Mouse (Mus musculus) lung, postnatal 14 days (tissue): ENCODE data around the gene Zfp708.
A peak's percentile ranks its signal among the peaks of the same experiment; 100 is the strongest.
"Not testable (repeated sequence)": the region's sequence is repeated elsewhere in the genome, so short reads cannot be mapped to it uniquely, and the experiment has no call there.

Experiments used
- DNase-seq: peaks from one replicate; pipeline ENCODE4 v3.0.0; 2021

Zfp708 gene

DNA sequence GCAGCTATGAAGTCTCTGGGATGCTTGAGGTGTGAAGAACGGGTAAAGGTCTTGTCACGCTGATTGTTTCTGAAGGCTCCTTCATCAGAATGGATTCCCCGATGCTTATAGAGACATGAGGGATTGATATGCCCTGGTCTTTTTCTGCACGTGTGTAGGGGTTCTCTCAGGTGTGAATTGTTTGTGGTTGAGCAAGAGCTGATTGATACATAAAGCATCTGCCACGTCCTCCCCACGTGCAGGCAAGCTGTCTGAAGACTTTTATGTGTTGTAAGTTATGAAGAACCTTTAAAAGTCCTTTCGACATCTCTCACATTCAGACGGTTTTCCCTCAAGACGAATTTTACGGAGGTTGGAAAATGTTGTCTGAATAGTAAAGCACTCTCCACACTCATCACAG is at the start of gene Zfp708:
TSS of gene Zfp708 (minus strand) at position 101 of the 400 bp plus-strand sequence.
- DNase-seq: no peak

DNA sequence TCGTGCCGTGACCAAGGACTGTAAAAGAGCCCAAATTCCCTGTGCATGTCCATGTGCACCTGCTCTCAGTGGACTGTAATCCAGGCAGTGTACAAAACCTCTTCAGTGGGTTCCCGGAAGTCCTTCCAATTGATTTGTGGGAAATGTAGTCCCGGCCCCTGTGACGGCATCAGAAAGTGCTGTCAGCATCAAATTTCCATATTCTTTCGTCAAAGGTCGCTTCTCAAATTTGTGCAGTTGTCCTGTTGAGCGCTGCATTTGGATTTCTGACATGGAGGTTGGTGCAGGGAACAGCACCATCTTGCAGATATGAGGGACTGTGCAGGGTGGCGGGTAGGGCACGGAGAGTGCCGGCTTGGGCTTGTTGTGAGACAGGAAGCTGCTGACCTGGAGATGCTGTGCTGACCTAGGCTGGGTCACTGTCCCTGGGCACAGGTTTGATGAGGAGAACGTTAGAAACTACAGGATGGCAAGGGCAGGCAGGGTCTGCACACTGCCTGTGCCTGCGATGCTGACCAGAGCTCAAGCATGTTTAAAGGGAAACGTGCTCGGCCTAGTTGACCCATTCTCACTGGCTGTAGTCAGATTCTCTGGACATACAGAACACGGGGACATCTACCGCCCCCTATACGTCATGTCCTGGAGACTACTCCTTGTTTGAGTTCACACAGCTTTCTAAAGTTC is 30.4 kb upstream of the Zfp708 start:
- peak; percentile 78 for DNase-seq

DNA sequence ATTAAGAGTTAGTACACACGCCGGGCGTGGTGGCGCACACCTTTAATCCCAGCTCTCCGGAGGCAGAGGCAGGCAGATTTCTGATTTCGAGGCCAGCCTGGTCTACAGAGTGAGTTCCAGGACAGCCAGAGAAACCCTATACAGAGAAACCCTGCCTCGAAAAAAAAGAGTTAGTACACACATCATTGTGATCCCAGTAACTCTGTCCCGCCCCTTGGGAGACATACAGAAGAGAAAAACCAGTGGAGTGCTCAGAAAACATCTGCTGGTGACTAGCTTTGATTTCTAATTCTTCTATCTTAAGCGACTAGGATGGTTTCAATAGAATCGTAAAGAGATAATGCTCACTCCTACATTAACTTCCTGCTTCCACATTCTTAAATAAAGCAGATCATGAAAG is 29.7 kb upstream of the Zfp708 start:
- DNase-seq: not testable (repeated sequence)

DNA sequence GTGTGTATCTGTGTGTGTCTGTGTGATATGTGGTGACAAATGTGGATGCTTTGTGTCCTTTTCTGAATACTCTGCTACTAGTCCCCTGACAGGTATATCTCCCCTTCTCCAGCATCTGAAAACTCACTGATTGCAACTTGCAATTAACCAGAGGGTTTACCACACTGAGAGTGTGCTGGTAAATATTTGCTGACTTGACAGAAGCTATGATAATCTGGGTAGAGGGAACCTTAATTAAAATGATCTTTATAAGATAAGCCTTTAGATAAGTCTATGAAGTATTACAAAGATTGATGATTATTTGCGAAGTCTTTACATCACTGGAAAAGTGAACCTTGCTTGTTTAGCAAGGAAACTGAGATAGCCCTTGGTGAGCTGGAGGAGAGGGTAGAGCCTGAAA is 26.7 kb upstream of the Zfp708 start:
- no peak for DNase-seq

DNA sequence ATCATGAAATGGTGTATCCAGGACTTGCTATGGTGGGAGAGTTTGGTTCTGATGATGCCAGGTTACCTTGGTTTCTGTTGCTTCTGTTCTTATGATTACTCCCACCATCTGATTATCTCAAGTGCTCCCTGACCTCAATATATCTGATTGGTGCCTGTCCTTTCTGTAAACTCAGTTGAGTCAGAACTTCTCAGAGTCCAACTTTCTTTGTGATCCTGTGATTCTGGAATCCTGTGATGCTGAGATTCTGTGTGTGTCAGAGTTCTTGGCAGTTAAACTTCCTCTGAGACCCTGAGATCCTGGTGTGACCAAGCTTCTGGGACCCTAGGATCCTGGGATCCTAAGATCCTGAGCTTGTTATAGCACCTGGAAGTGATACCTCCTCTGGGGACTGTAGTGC is 23.6 kb upstream of the Zfp708 start, which contains the start of gene Zfp759:
TSS of gene Zfp759 (plus strand) at position 301 of the 400 bp plus-strand sequence.
- not testable (repeated sequence) for DNase-seq

DNA sequence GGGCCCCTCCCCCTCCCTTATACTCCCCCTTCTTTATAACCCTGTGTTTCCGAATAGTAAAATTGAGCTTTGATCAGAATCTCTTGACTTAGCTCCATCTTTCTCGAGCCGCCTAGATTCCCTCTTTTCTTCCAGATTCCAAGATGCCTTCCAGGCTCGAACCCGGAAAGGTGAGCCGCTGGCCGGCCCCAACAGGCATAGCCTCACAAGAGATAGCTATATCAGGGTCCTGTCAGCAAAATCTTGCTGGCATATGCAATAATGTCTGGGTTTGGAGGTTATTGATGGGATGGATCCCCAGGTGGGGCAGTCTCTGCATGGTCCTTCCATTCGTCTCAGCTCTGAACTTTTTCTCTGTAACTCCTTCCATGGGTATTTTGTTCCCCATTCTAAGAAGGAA is 18.4 kb upstream of the Zfp708 start, which contains the start of gene Rslcan18:
TSS of gene Rslcan18 (minus strand) at position 101 of the 400 bp plus-strand sequence.
- DNase-seq: not testable (repeated sequence)

DNA sequence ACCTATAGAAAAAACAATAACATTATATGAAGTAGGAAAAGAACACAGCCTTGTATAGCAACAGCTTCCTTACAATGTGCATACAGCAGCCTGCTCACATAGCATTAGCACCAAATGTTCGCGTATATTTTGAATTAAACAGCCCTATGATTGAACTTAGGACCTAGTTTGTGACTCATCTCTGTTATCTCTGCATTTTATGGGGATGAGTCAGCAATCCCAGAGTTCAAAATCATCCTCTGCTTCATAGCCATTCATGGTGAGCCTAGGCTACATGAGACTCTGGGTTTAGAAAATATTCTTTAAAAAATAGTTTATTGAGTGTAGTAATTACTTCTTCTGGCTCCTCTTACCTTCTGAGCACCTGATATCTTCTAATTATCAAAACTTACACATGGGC is 15.5 kb upstream of the Zfp708 start:
- no peak for DNase-seq

DNA sequence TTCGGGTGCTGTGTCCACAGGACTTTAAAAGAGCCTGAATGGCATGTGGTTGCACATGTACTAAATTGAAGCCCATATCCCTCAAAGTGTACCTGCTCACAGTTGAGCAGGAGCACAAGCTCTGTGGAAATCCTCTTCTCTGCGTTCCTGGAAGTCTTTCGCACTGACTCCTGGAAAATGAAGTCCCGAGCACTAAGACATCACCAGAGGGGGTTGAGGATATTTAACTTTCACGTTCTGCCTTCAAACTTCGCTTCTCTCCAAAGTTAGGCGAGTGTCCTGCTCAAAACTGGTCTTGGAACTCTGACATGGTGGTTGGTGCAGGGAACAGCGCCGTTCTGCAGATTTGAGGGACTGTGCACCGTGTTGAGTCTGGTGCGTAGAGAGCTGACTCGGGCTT is 14.3 kb upstream of the Zfp708 start:
- no peak for DNase-seq

DNA sequence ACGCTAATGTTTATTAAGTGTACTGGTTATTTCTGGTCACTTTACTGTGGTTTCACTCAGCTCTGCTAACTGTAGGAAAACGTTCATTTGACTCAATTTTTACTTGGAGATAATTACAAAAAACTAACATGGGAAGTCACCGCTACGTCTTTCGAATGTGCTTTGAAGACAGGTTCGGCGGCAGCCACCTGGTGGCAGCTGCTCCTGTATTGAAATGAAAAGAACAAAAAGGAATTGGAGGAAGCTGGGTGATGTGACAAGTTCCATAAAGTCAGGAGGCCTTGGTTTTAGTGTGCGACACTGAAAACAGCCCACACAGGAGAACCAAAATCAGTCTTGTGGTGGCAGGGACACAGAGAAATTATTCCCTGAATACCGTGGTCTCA is 11.0 kb upstream of the Zfp708 start:
- no peak for DNase-seq

DNA sequence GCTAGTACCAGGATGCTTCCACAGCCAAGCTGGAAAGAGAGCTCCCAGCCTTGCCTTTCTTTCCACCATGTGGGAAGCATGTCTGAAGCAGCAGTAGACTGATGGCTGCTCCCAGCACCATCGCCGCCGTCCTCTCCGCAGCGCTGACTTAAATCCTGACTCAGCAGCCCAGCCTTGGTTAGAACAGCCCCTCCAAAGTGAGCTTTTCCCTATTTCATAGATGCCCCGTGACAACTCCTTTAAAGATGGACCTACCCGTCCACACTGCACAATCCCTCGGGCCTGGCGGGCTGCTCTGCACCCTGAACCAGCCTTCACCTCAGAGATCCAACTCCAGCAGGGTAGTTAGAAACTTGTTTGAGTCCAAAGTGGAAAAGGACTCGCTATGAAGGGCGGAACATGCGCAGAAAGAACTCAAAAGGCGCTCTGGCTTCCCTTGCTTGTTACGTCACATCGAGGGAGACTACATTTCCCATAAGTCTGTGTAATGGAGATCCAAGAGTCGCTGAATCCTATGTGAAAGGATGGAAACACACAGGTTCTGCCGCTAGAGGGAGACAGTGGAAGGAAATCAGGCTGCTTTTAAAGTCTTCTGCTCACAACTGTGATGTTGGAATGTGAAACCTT is 10.5 kb upstream of the Zfp708 start, which contains the start of gene Gm28557:
TSS of gene Gm28557 (minus strand) at position 411 of the 627 bp plus-strand sequence.
- DNase-seq: peak; percentile 95

DNA sequence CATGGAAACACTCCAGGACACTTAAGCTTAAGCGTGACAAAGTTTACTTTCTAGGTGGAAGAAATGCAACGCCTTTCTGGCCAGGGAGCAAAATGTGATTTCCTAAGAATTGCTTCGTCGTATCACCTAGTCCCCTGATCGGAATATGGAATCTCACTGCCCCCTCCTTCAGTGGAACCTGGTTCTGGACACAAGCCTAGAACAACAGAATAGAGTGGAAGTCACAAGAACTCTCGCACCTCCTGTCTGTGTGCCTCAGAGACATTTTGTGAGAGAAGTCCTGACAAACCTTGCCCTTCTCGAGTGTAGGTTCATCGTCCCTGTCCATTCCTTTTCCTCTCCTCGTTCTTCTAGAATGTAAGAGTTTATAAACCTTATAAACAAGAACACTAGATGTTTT is 9.9 kb upstream of the Zfp708 start:
- no peak for DNase-seq

DNA sequence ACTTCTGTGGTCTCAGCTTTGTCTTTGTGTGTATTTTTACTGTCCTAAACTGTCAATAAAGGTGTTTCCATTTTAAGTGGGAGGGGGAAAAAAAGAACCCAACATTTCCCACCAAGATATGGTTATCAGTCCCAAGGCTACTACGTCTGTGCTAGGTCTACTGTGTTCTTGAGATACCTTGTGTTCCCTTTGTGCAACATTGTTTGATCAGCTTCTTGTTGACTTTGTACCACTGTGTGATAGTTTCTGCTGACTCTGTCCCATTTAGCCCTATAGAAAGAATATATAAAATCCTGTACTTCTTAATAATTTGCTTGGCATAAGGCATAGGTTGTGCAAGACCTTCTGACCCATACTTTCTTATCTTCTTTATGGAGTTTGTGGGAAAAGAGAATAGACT is 7.6 kb downstream of the Zfp708 start:
- no peak for DNase-seq

DNA sequence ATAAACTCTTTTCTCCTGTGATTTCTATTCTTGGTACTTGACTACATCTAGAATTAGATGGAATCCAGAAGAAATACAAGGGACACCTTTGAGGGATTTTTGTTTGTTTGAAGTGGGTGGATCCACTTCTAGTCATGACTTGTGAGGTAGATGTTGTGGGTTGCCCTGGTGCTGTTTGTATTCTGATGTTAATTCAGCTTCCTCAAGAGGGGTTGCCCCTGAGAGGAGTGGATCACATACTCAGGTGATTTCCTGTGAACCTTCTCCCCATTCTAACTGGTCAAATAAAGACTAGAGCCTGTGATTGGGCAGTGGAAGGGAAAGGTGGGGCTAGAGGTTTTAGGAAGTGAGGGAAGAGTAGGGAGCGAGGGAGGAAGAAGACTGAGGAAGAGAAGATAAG is 15.8 kb downstream of the Zfp708 start:
- DNase-seq: no peak

DNA sequence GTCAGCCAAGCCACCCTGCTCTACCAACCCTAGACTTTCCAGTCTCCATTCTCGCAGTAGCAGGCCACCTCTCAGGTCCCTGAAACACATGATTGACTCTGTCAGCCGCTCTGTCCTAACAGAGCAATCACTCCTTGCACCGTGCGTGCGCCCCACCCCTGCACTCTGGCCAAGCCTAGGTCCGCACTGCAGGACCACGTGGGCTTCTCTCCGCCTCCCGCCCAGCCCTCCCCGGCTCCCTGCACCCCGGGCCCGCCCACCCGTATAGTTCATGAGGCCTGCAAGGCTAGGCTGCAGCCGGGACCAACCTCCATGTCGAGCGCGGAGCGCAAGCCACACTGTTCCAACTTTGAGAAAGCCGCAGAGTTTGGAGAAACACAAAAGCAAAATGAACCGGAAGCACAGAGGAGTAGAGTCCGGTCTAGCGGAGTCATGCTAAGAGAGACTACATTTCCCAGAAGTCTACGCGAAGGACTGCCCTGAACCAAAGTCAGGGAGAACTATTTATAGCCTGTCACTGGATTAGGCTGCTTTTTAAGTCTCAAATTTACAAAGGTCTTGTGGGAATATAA is 16.5 kb downstream of the Zfp708 start:
- peak; percentile 74 for DNase-seq

DNA sequence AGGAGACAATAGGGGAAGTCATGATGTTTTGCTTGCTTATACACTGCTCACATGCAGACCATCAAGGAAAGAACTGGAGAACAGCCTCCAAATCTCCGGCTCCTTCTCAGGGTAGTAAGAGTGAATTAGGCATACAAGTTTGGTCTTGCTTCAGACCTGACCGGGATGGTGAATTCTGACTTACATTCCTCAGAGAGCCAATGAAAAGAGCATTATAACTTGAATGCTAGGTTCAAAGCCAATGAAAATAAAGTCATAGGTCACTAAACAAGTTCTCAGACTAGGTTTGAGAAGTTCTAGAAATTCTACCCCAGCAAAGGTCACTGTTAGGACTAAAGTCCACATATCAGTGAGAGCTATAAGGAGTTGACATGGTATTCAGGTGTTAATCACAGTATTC is 20.5 kb downstream of the Zfp708 start:
- no peak for DNase-seq

DNA sequence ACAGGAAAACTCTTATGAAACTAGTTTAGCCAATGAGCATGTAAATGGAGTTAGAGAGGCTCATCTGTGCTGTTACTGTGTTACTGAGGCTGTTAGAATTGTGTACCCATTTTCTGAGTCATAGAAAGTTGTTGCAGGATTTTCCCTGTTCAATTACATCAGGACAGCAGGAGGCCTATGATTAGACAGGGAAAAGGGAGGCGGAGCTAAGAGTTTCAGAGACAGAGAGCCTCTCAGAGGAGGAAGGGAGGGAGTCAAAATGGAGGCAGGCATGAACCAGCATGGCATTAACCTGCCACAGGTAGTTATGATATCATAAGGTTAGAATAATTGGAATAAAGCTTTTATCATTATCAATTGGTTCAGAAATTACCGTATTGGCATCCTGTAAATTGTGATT is 25.0 kb downstream of the Zfp708 start:
- DNase-seq: no peak

DNA sequence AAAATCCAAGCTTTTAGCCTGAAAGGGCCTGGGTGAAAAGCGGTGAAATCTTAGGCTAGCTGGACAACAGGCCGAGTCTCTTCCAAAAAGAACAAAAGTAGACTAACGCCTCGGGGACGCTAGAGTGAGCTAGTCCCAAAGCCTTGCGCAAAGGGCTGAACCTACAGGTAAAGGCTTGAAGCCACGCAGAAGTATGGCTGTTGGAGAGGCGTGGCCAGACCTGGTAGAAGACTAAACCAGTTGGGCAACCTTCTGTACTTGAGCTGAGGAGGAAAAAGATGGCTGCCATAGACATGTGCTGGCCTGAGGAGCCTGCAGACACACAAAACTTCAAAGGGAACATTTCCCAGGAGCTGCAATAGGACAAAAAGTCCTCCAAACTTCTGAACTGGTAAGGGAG is 32.4 kb downstream of the Zfp708 start:
- DNase-seq: no peak

DNA sequence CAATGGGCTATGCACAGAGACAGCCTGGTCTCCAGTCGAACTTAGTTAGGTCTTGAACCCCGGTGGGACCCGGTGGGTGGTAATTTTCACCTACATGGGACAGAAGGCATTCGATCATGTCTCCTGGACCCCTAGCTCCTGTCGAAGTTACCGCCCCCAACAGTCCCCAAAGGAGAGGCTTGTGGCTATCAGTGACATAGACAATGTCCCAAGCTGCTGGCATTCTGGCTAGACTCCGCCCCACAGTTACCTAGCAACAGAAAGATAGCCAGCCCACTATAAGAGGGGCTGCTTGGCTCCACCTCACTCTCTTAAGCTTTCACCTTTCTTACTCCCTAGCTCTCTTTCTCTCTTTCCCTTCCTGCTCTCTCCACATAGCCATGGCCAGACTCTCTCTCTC is 35.3 kb downstream of the Zfp708 start:
- DNase-seq: no peak

DNA sequence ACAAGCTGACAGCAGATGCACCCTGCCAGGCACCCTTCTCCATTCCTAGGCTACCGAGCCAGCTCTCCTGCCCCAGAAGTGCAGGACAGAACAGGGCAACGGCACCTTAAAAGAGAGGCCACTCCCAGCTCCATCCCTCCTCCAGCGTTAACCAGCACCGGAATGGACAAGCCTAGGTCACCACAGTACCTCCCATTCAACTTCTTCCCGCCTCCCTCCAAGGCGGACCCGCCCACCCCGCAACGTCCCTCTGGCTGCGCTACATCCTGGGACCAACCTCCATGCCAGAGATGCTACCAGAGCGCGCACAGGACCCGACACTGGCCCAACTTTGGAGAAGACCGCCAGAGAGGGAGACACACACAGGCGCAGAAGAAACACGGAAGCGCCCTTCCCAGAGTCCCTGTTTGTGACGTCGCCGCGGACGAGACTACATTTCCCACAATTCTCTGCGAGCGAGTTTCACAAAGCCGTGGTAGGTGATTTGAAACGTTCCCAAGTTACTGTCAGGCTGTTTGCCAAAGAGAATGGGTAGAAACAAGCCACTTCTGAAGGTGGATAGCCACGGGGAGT is 36.9 kb downstream of the Zfp708 start, which contains the start of gene Zfp712:
TSS of gene Zfp712 (minus strand) at position 385 of the 573 bp plus-strand sequence.
- DNase-seq: peak; percentile 94

DNA sequence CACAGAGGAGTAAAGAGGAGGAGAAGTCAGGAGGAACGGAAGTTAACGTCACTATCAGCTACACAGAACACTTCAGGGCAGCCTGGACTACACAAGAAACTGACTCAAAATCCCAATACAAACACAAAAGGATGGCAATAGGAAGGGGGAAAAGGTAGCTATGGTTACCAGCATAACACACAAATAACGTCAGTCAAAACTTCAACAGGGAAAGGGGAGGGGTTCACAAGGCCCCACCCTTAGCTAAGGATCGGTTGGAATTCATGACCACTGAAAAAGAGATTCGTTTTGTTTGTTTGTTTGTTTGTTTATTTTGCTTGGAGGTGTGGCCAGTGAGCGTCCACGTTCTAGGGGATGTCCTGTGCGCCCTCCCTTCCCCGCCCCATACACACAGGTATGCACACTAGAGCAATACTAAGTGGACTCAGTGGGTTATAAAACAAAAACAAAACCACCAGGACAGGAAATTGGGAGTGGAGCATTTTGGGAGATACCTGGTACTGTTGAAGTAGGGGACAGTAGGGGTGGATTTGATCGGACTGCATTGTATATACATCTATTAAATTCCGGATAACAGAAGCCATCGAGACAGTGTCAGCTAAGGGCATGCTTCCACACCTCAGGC is 37.5 kb downstream of the Zfp708 start:
- no peak for DNase-seq
